Mouse (Mus musculus) hindbrain, embryonic 12.5 days (tissue): ENCODE results near the gene Erbb3. TPM values are rescaled to one million over a fixed set of nuclear protein-coding genes. Genes with fewer than 3 reads are reported as not detected.
A peak's percentile ranks its signal among the peaks of the same experiment; 100 is the strongest.

Experiments used
- ATAC-seq: fragments of 200-750 bp; cut with Nextera tagmentation; 2 replicates; pipeline ENCODE4 v1.8.0; 2017; ENCODE audit warnings: moderate TSS enrichment; ENCODE audit not compliant: low FRiP score
- H3K27ac ChIP-seq: fragments of 300-500 bp; sonication (generic); 2 replicates; pipeline ENCODE4 v1.5.1; 2016; ENCODE audit warnings: mild to moderate bottlenecking
- H3K27me3 ChIP-seq: fragments of 300-500 bp; sonication (generic); 2 replicates; pipeline ENCODE4 v1.6.1; 2016; ENCODE audit warnings: mild to moderate bottlenecking
- H3K36me3 ChIP-seq: fragments of 300-500 bp; sonication (generic); 2 replicates; pipeline ENCODE4 v1.6.1; 2016; ENCODE audit warnings: mild to moderate bottlenecking
- H3K4me1 ChIP-seq: fragments of 300-500 bp; sonication (generic); 2 replicates; pipeline ENCODE4 v1.6.1; 2016
- H3K4me2 ChIP-seq: fragments of 300-500 bp; sonication (generic); replicated peaks from 2 replicates; pipeline ENCODE4 v1.6.1; 2016; ENCODE audit warnings: mild to moderate bottlenecking
- H3K4me3 ChIP-seq: fragments of 300-500 bp; sonication (generic); 2 replicates; pipeline ENCODE4 v1.5.1; 2016; ENCODE audit warnings: mild to moderate bottlenecking
- H3K9ac ChIP-seq: fragments of 300-500 bp; sonication (generic); 2 replicates; pipeline ENCODE4 v1.6.1; 2016; ENCODE audit warnings: mild to moderate bottlenecking, moderate library complexity
- H3K9me3 ChIP-seq: fragments of 300-500 bp; sonication (generic); replicated peaks from 2 replicates; pipeline ENCODE4 v1.6.1; 2016; ENCODE audit warnings: mild to moderate bottlenecking
- WGBS: fragments of 180-500 bp; shearing (Covaris S2); methylation state at CpG from one replicate; pipeline ENCODE4 v1.1.7; 2016; 5-methylcytosine and 5-hydroxymethylcytosine counted together
- polyA plus RNA-seq: library from polyadenylated mRNA; unstranded; fragments of >200 nt; fragmentation: Nextera tagmentation; extraction: Ambion mirVana; gene quantifications from 2 replicates; pipeline ENCODE4 v1.2.1, GENCODE M21; 2016

The Erbb3 gene
- polyA plus RNA-seq, 1 experiment from 2014 or later = 11.7 TPM

GRCm38 (mm10) chr10:128601499-128601898 lies 12.0 kb upstream of the Erbb3 start:
- Histone ChIP-seq H3K27ac (no peak overlapping the region), H3K27me3 (no peaks in the 10 kb centered on the region), H3K4me1 (no peaks in the 10 kb centered on the region), H3K36me3 (no peaks in the 10 kb centered on the region), H3K4me3 (no peak overlapping the region), H3K9me3 (no peaks in the 10 kb centered on the region), H3K9ac (no peak overlapping the region), H3K4me2 (no peak overlapping the region)
- no peak for ATAC-seq
- WGBS = 79% methylated on average over 1 of the region's 1 CpGs

- 87% methylated on average over 2 of the region's 2 CpGs for WGBS
- H3K9me3 ChIP-seq = no peaks in the 10 kb centered on the region
- no peak overlapping the region for H3K9ac ChIP-seq
- no peaks in the 10 kb centered on the region for H3K4me1 ChIP-seq
- H3K27me3 ChIP-seq = no peaks in the 10 kb centered on the region
- H3K27ac ChIP-seq = no peak overlapping the region
- H3K36me3 ChIP-seq = no peaks in the 10 kb centered on the region
- H3K4me3 ChIP-seq = no peak overlapping the region
- ATAC-seq = no peak
- no peak overlapping the region for H3K4me2 ChIP-seq
Measured at GRCm38 (mm10) chr10:128598476-128598875, 9.0 kb upstream of the Erbb3 start.

GRCm38 (mm10) chr10:128592797-128593196 lies 3.3 kb upstream of the Erbb3 start:
- H3K27me3 ChIP-seq = peaks cover 25% of the 10 kb centered on the region
- ATAC-seq = no peak
- H3K4me2 ChIP-seq = no peak overlapping the region
- 72% methylated on average over 5 of the region's 5 CpGs for WGBS
- H3K36me3 ChIP-seq = no peaks in the 10 kb centered on the region
- H3K9ac ChIP-seq = no peak overlapping the region
- no peak overlapping the region for H3K4me3 ChIP-seq
- no peaks in the 10 kb centered on the region for H3K9me3 ChIP-seq
- peaks cover 9% of the 10 kb centered on the region for H3K4me1 ChIP-seq
- H3K27ac ChIP-seq = no peak overlapping the region

GRCm38 (mm10) chr10:128591436-128591835 lies 2.0 kb upstream of the Erbb3 start:
- H3K9ac ChIP-seq = no peak overlapping the region
- H3K27me3 ChIP-seq = peaks cover 38% of the 10 kb centered on the region
- no peak overlapping the region for H3K27ac ChIP-seq
- 91% methylated on average over 6 of the region's 6 CpGs for WGBS
- no peak for ATAC-seq
- H3K36me3 ChIP-seq = no peaks in the 10 kb centered on the region
- H3K4me3 ChIP-seq = no peak overlapping the region
- H3K9me3 ChIP-seq = no peaks in the 10 kb centered on the region
- H3K4me2 ChIP-seq = no peak overlapping the region
- peaks cover 9% of the 10 kb centered on the region for H3K4me1 ChIP-seq

- peak; percentile 49 for ATAC-seq
- Histone ChIP-seq H3K36me3 (no peaks in the 10 kb centered on the region), H3K4me2 (peak overlapping the region; percentile 98), H3K27me3 (peaks cover 49% of the 10 kb centered on the region), H3K4me1 (peaks cover 9% of the 10 kb centered on the region), H3K9me3 (no peaks in the 10 kb centered on the region), H3K4me3 (peak overlapping the region; percentile 62), H3K27ac (peak overlapping the region; percentile 68), H3K9ac (peak overlapping the region; percentile 62)
- under 1% methylated on average over 43 of the region's 43 CpGs for WGBS
Measured at GRCm38 (mm10) chr10:128590193-128590690, 790 bp upstream of the Erbb3 start.

GRCm38 (mm10) chr10:128588775-128589463 lies 533 bp downstream of the Erbb3 start:
- H3K9ac ChIP-seq = peak overlapping the region; percentile 62
- H3K4me3 ChIP-seq = peak overlapping the region; percentile 62
- peaks cover 9% of the 10 kb centered on the region for H3K4me1 ChIP-seq
- peak overlapping the region; percentile 62 for H3K27ac ChIP-seq
- H3K27me3 ChIP-seq = peaks cover 58% of the 10 kb centered on the region
- ATAC-seq = peak; percentile 57; the same call in 1 of the 2 replicates
- peak overlapping the region; percentile 98 for H3K4me2 ChIP-seq
- H3K36me3 ChIP-seq = no peaks in the 10 kb centered on the region
- 3% methylated on average over 23 of the region's 23 CpGs for WGBS
- no peaks in the 10 kb centered on the region for H3K9me3 ChIP-seq

- no peaks in the 10 kb centered on the region for H3K9me3 ChIP-seq
- H3K36me3 ChIP-seq = no peaks in the 10 kb centered on the region
- H3K9ac ChIP-seq = no peak overlapping the region
- H3K4me2 ChIP-seq = peak overlapping the region; percentile 98; the same call in 1 of the 2 replicates
- peaks cover 9% of the 10 kb centered on the region for H3K4me1 ChIP-seq
- no peak for ATAC-seq
- H3K27me3 ChIP-seq = peaks cover 66% of the 10 kb centered on the region
- H3K27ac ChIP-seq = no peak overlapping the region
- peak overlapping the region; percentile 62; the same call in 1 of the 2 replicates for H3K4me3 ChIP-seq
- WGBS = 7% methylated on average over 1 of the region's 1 CpGs
Measured at GRCm38 (mm10) chr10:128588136-128588535, 1.3 kb downstream of the Erbb3 start.

- no peak overlapping the region for H3K4me3 ChIP-seq
Measured at GRCm38 (mm10) chr10:128587697-128588096, 1.8 kb downstream of the Erbb3 start.

GRCm38 (mm10) chr10:128587120-128587519 lies 2.3 kb downstream of the Erbb3 start:
- ATAC-seq = no peak
- Histone ChIP-seq H3K4me2 (peak overlapping the region; percentile 2; the same call in 1 of the 2 replicates), H3K4me1 (peaks cover 9% of the 10 kb centered on the region), H3K36me3 (no peaks in the 10 kb centered on the region), H3K27ac (peak overlapping the region; percentile 24; the same call in 1 of the 2 replicates), H3K27me3 (peaks cover 72% of the 10 kb centered on the region), H3K9ac (0 out of 2 replicates have a peak overlapping the region, but pooled peaks have one; percentile 19), H3K9me3 (no peaks in the 10 kb centered on the region), H3K4me3 (no peak overlapping the region)
- WGBS = 31% methylated on average over 4 of the region's 4 CpGs

More at GRCm38 (mm10) chr10:128587697-128588096, 1.8 kb downstream of the Erbb3 start:
- H3K9me3 ChIP-seq = no peaks in the 10 kb centered on the region
- no peak overlapping the region for H3K9ac ChIP-seq
- H3K27ac ChIP-seq = no peak overlapping the region
- peak overlapping the region; percentile 2; the same call in 1 of the 2 replicates for H3K4me2 ChIP-seq
- H3K27me3 ChIP-seq = peaks cover 70% of the 10 kb centered on the region
- 66% methylated on average over 8 of the region's 8 CpGs for whole genome bisulfite sequencing
- no peaks in the 10 kb centered on the region for H3K36me3 ChIP-seq
- H3K4me1 ChIP-seq = peaks cover 9% of the 10 kb centered on the region
- no peak for ATAC-seq

GRCm38 (mm10) chr10:128586546-128586945 lies 2.9 kb downstream of the Erbb3 start:
- Histone ChIP-seq H3K4me1 (peaks cover 9% of the 10 kb centered on the region), H3K27me3 (peaks cover 72% of the 10 kb centered on the region), H3K9me3 (no peaks in the 10 kb centered on the region), H3K4me2 (peak overlapping the region; percentile 13; the same call in 1 of the 2 replicates), H3K4me3 (no peak overlapping the region), H3K9ac (0 out of 2 replicates have a peak overlapping the region, but pooled peaks have one; percentile 19), H3K36me3 (no peaks in the 10 kb centered on the region), H3K27ac (no peak overlapping the region)
- 16% methylated on average over 1 of the region's 1 CpGs for WGBS
- ATAC-seq = no peak

- peaks cover 63% of the 10 kb centered on the region for H3K27me3 ChIP-seq
- H3K4me2 ChIP-seq = no peak overlapping the region
- H3K4me1 ChIP-seq = peaks cover 6% of the 10 kb centered on the region
- H3K36me3 ChIP-seq = no peaks in the 10 kb centered on the region
- peak overlapping the region; percentile 13; the same call in 1 of the 2 replicates for H3K9ac ChIP-seq
- no peak for ATAC-seq
- no peak overlapping the region for H3K4me3 ChIP-seq
- no peaks in the 10 kb centered on the region for H3K9me3 ChIP-seq
- no peak overlapping the region for H3K27ac ChIP-seq
- 6% methylated on average over 4 of the region's 4 CpGs for WGBS
Measured at GRCm38 (mm10) chr10:128584386-128584785, 5.1 kb downstream of the Erbb3 start.

GRCm38 (mm10) chr10:128583644-128584043 lies 5.8 kb downstream of the Erbb3 start:
- no peak for ATAC-seq
- 15% methylated on average over 7 of the region's 7 CpGs for WGBS
- H3K27me3 ChIP-seq = peaks cover 55% of the 10 kb centered on the region
- no peak overlapping the region for H3K4me3 ChIP-seq
- H3K9me3 ChIP-seq = no peaks in the 10 kb centered on the region
- H3K4me2 ChIP-seq = no peak overlapping the region
- no peaks in the 10 kb centered on the region for H3K36me3 ChIP-seq
- no peak overlapping the region for H3K9ac ChIP-seq
- no peaks in the 10 kb centered on the region; the same call in 1 of the 2 replicates for H3K4me1 ChIP-seq
- H3K27ac ChIP-seq = no peak overlapping the region
